Mouse (Mus musculus): ENCODE data around the gene Osr1. TPM values are rescaled to one million over a fixed set of nuclear protein-coding genes. Genes with fewer than 3 reads are reported as not detected.

The Osr1 gene
- polyA plus RNA-seq (2017; shearing (Covaris generic)): not detected

DNA sequence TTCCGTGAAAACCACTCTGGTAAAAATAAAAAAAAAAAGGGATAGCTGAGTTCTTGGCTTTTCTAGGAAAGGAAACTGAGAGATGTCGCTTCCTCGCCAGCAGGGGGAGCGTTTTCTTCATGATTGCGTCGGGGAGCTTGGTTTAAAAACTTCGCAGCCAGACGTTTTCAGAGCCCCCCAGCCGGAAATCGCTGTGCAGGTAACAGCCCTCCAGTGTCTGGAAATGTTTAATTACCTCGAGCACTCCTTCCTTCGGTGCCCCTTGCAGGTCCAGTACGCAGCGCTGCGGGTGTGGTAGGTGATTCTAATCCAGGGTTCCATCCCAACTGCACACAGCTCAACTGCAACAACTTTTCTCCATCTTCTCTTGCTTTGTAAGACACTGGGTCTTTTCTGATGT, at the start of gene Osr1:
TSS of gene Osr1 (plus strand) at position 146 of the 400 bp plus-strand sequence.

All from inflammation-experienced regulatory T-cells, adult 16 weeks (primary cell).